Mouse (Mus musculus): ENCODE data around the gene Cyp27a1.

DNA sequence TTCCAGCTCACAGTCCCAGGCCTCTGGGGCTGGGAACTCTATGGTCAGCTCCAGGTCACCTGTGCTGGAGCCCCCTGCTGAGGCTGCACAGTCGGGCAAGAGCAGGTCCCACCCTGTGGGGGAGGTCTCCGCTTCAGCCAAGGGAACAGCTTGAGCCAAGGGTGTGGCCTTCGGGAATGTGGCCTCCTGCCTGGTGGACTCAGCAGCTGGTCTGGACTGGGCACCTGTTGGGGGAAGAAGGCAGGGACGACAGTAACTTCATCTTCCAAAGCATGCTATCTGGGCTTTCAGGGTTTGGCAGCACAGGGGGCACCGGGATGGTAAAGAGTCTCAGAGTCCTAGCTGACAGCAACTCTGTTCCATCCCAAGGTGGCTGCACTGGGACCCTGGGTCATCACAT is 34.0 kb downstream of the Cyp27a1 start:
- TF ChIP-seq POLR2A (IDR thresholded peaks at IDR 0.05; ENCODE audit: control insufficient read depth, low read depth, low read length) (no peak), CTCF (IDR thresholded peaks at IDR 0.05; ENCODE audit: control insufficient read depth, insufficient read depth, insufficient replicate concordance, low read depth, low read length) (no peak)

All from testis, adult 2 months (tissue).